Mouse (Mus musculus): ENCODE measurements around the gene Zbtb48. TPM values are rescaled to one million over a fixed set of nuclear protein-coding genes. Genes with fewer than 3 reads are reported as not detected.

The Zbtb48 gene
- total and polyA plus RNA-seq, 2 experiments from 2014 or later, result 8.9 to 20.6 TPM

DNA sequence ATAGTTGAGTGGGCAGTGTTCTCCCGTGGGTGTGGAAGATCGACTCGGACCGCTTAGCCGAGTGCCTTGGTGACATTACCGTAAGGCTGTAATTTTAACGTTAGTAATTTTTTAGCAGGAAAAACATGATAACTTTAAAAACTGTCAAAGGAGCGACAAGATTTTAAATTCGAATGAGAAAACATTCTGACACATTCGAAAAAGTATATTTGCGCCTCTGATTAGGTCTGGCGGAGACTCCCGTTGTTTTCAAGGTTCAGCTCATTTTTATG lies 30.6 kb downstream of the Zbtb48 start:
- no peak for ATAC-seq (ENCODE audit: low FRiP score)
- 3% methylated on average over 13 of the region's 13 CpGs for WGBS
- Histone ChIP-seq H3K9me3 (ENCODE audit: low read length) (no peaks in the 10 kb centered on the region), H3K36me3 (ENCODE audit: insufficient read depth, low read length) (peaks cover 7% of the 10 kb centered on the region), H3K4me3 (ENCODE audit: low read depth, low read length) (peak overlapping the region; percentile 97), H3K9ac (replicated peaks; ENCODE audit: low read length, poor library complexity, severe bottlenecking) (peak overlapping the region; percentile 71), H3K27me3 (ENCODE audit: insufficient read depth, low read length) (no peaks in the 10 kb centered on the region), H3K4me1 (ENCODE audit: insufficient read depth, low read length) (peaks cover 10% of the 10 kb centered on the region; the same call in 1 of the 2 replicates), H3K27ac (ENCODE audit: low read depth, low read length) (peak overlapping the region; percentile 77), H3K4me2 (ENCODE audit: low read depth, low read length, poor library complexity, severe bottlenecking) (peak overlapping the region; percentile 55)
- DNase-seq (ENCODE audit: low spot score), result no peak
- no peak for TF ChIP-seq CTCF (IDR thresholded peaks at IDR 0.05)

- Histone ChIP-seq H3K27me3 (ENCODE audit: insufficient read depth, low read length) (no peaks in the 10 kb centered on the region), H3K27ac (ENCODE audit: low read depth, low read length) (peak within 1 kb of the TSS; percentile 77), H3K4me2 (ENCODE audit: low read depth, low read length, poor library complexity, severe bottlenecking) (peak within 1 kb of the TSS; percentile 97), H3K9ac (replicated peaks; ENCODE audit: low read length, poor library complexity, severe bottlenecking) (peak within 1 kb of the TSS; percentile 87), H3K36me3 (ENCODE audit: insufficient read depth, low read length) (peaks cover 12% of the 10 kb centered on the region), H3K9me3 (ENCODE audit: low read length) (no peaks in the 10 kb centered on the region), H3K4me3 (ENCODE audit: low read depth, low read length) (peak within 1 kb of the TSS; percentile 97), H3K4me1 (ENCODE audit: insufficient read depth, low read length) (peaks cover 10% of the 10 kb centered on the region; the same call in 1 of the 2 replicates)
- TF ChIP-seq CTCF (IDR thresholded peaks at IDR 0.05), result no peak
- ATAC-seq (ENCODE audit: low FRiP score) (peak; percentile 97), DNase-seq (ENCODE audit: low spot score) (peak; percentile 100)
- under 1% methylated on average over 56 of the region's 94 CpGs for WGBS
Observed at GRCm38 (mm10) chr4:151996173-151996950, 31.1 kb downstream of the Zbtb48 start, which contains the start of gene Phf13. TSS of gene Phf13 (minus strand) at chr4:151996258.

DNA sequence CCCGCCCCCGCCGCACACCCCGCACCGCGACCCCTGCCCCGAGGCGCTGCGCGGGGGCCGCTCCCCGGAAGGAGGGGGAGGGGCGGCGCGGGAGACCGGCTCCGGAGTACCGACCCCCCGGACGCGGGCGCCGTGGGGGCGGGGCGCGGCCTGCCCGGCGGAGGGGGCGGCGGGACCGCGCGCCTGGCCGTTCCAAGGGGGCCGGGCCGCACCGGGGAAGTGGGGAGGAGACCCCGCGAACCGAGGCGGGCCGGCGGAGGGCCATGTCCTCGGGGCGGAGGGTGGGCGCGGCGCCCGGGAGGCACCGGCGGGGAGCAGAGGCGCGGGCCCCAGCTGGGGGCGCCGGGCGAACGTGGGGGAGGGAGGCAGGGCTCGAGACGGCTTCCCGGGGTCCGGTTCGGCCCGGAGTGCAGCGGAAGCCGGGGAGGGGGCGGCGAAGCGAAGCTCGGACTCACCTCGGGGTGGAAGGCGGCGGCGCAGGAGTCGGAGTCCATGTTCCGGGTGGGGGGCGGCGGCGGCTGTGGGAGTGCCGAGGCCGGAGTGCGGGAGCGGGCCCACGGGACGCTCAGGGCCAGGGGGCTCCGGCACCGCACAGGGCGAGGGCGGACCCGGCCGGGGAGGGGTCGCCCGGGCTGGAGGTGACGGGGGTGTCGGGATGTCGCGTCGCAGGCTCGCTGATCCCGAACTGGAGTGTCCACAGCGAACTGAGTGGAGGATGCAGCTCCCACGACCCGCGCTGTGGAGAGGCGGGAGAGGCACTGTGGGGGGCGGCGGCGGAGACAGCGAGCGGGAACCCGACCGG lies 31.9 kb downstream of the Zbtb48 start:
- no peak for TF ChIP-seq CTCF (IDR thresholded peaks at IDR 0.05)
- Histone ChIP-seq H3K27me3 (ENCODE audit: insufficient read depth, low read length) (no peaks in the 10 kb centered on the region), H3K4me2 (ENCODE audit: low read depth, low read length, poor library complexity, severe bottlenecking) (peak overlapping the region; percentile 97), H3K9me3 (ENCODE audit: low read length) (no peaks in the 10 kb centered on the region), H3K36me3 (ENCODE audit: insufficient read depth, low read length) (peaks cover 20% of the 10 kb centered on the region), H3K4me3 (ENCODE audit: low read depth, low read length) (peak overlapping the region; percentile 97), H3K9ac (replicated peaks; ENCODE audit: low read length, poor library complexity, severe bottlenecking) (peak overlapping the region; percentile 87), H3K27ac (ENCODE audit: low read depth, low read length) (peak overlapping the region; percentile 55), H3K4me1 (ENCODE audit: insufficient read depth, low read length) (peaks cover 10% of the 10 kb centered on the region; the same call in 1 of the 2 replicates)
- ATAC-seq (ENCODE audit: low FRiP score), result peak; percentile 42
- 2% methylated on average over 64 of the region's 111 CpGs for WGBS
- DNase-seq (ENCODE audit: low spot score), result no peak

GRCm38 (mm10) chr4:151994228-151995171 lies 33.0 kb downstream of the Zbtb48 start:
- no peak for DNase-seq (ENCODE audit: low spot score)

DNA sequence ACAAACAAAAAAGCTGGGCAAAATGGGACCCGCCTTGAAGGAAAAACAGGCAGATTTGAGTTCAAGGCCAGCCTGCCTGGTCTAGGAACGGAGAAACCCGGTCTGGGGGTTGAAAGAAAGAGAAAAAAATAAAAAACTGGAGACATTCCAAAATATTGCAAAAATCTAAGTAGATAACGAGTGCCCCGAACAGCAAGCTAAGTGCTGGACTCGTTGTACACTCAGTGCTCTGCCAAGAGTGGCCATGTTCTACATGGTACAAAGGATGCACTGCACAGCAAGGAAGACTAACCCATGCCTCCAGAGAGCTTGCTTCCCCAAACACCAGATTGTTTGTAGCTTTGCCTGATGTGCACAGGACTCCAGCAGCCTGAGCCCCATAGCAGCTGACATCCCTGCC lies 34.4 kb downstream of the Zbtb48 start:
- no peaks in the 10 kb centered on the region for H3K9me3 ChIP-seq (ENCODE audit: low read length)
- H3K4me3 ChIP-seq (ENCODE audit: low read depth, low read length), result no peak overlapping the region
- H3K9ac ChIP-seq (replicated peaks; ENCODE audit: low read length, poor library complexity, severe bottlenecking), result no peak overlapping the region
- peaks cover 25% of the 10 kb centered on the region for H3K36me3 ChIP-seq (ENCODE audit: insufficient read depth, low read length)
- H3K4me1 ChIP-seq (ENCODE audit: insufficient read depth, low read length), result peaks cover 11% of the 10 kb centered on the region; the same call in 1 of the 2 replicates
- H3K27me3 ChIP-seq (ENCODE audit: insufficient read depth, low read length), result no peaks in the 10 kb centered on the region
- 81% methylated on average over 6 of the region's 6 CpGs for WGBS
- no peak for TF ChIP-seq CTCF (IDR thresholded peaks at IDR 0.05)
- no peak for ATAC-seq (ENCODE audit: low FRiP score)
- H3K4me2 ChIP-seq (ENCODE audit: low read depth, low read length, poor library complexity, severe bottlenecking), result no peak overlapping the region
- no peak overlapping the region for H3K27ac ChIP-seq (ENCODE audit: low read depth, low read length)
- DNase-seq (ENCODE audit: low spot score), result no peak

More at GRCm38 (mm10) chr4:151994228-151995171, 33.0 kb downstream of the Zbtb48 start:
- H3K4me1 ChIP-seq (ENCODE audit: insufficient read depth, low read length), result peaks cover 10% of the 10 kb centered on the region; the same call in 1 of the 2 replicates
- no peak for TF ChIP-seq CTCF (IDR thresholded peaks at IDR 0.05)
- no peaks in the 10 kb centered on the region for H3K27me3 ChIP-seq (ENCODE audit: insufficient read depth, low read length)
- H3K27ac ChIP-seq (ENCODE audit: low read depth, low read length), result no peak overlapping the region
- peak overlapping the region; percentile 87 for H3K9ac ChIP-seq (replicated peaks; ENCODE audit: low read length, poor library complexity, severe bottlenecking)
- peak overlapping the region; percentile 97 for H3K4me3 ChIP-seq (ENCODE audit: low read depth, low read length)
- H3K4me2 ChIP-seq (ENCODE audit: low read depth, low read length, poor library complexity, severe bottlenecking), result peak overlapping the region; percentile 97
- peaks cover 22% of the 10 kb centered on the region for H3K36me3 ChIP-seq (ENCODE audit: insufficient read depth, low read length)
- 1% methylated on average over 57 of the region's 61 CpGs for WGBS
- no peak for ATAC-seq (ENCODE audit: low FRiP score)
- H3K9me3 ChIP-seq (ENCODE audit: low read length), result no peaks in the 10 kb centered on the region
